1 mouse cellular context compared by ENCODE assay signal in genomic region chr17:70850996-70851991, GRCm38 (mm10).
A peak's percentile ranks its signal among the peaks of the same experiment; 100 is the strongest.
TF ChIP-seq lines count a peak whose summit lies in the region.

No protein-coding gene starts in this region.

TF ChIP-seq in CH12.LX, 34 proteins besides CTCF, POLR2A, EP300 and RAD21 (continued from another document):
- TF ChIP-seq E2F4 (IDR thresholded peaks at IDR 0.05; ENCODE audit: insufficient replicate concordance, low read depth, low read length): 0 out of 2 replicates have a peak, but pooled peaks have one; percentile 40
- TF ChIP-seq PAX5 (IDR thresholded peaks at IDR 0.05; ENCODE audit: low read length): no peak
- TF ChIP-seq MXI1 (IDR thresholded peaks at IDR 0.05; ENCODE audit: low read depth, low read length): peak; percentile 99
